In the genomic region with DNA sequence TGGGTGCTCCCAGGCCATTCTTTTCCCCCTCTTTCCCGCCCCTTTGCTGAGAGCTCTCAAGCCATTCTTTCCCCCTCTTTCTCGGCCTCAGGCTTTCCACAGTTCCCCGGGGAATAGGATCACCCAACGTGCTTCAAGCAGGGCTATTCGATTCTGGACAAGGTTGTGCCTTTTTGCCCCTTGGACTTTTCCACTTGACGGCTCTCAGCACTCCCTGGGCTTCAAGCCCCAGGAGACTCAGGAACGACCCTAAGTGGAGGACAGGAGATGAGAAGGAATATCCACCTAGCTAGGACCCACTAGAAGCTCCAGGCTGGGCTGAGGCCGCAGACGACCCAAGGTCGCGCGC, we compare ENCODE assay signal across 8 mouse cellular contexts. TPM values are rescaled to one million over a fixed set of nuclear protein-coding genes. Genes with fewer than 3 reads are reported as not detected.
DNase-seq lines count a peak whose midpoint lies in the region; ATAC-seq lines count a peak whose summit lies in the region.

No protein-coding gene starts in this region.

- peaks cover 72% of the 10 kb centered on the region for H3K36me3 ChIP-seq in erythroblast, embryonic 14.5 days (ENCODE audit: control insufficient read depth)
- H3K36me3 ChIP-seq in kidney, embryonic 16.5 days (ENCODE audit: insufficient read depth, low read length) = peaks cover 26% of the 10 kb centered on the region
- peaks cover 25% of the 10 kb centered on the region for H3K36me3 ChIP-seq in neural tube, embryonic 13.5 days

- no peak for ATAC-seq in erythroblast, adult 5-6 weeks (replicated peaks; ENCODE audit: low FRiP score, poor library complexity, severe bottlenecking)
- ATAC-seq in kidney, embryonic 16.5 days (ENCODE audit: low FRiP score, low TSS enrichment) = no peak
- no peak for ATAC-seq in neural tube, embryonic 13.5 days (ENCODE audit: low read depth)

- peak overlapping the region; percentile 94 for H3K27ac ChIP-seq in kidney, embryonic 16.5 days (ENCODE audit: low read length)
- H3K27ac ChIP-seq in neural tube, embryonic 13.5 days (replicated peaks) = peak overlapping the region; percentile 97

- peaks cover 79% of the 10 kb centered on the region for H3K4me1 ChIP-seq in erythroblast, embryonic 14.5 days (ENCODE audit: control insufficient read depth)
- peaks cover 23% of the 10 kb centered on the region for H3K4me1 ChIP-seq in kidney, embryonic 16.5 days (ENCODE audit: insufficient read depth, low read length)
- H3K4me1 ChIP-seq in neural tube, embryonic 13.5 days (replicated peaks) = peaks cover 50% of the 10 kb centered on the region

- peak; percentile 12 for DNase-seq in right cerebral cortex, postnatal 25 days
- no peak for DNase-seq in right cerebral cortex, postnatal 4 days
- DNase-seq in adrenal gland, adult 18-20 months (ENCODE audit: low spot score in 2 of 2) = no peak
- no peak for DNase-seq in ovary, postnatal 10 days (ENCODE audit: low spot score)

- H3K4me2 ChIP-seq in kidney, embryonic 16.5 days (replicated peaks; ENCODE audit: low read depth, low read length) = peak overlapping the region; percentile 58
- peak overlapping the region; percentile 96 for H3K4me2 ChIP-seq in neural tube, embryonic 13.5 days

- no peaks in the 10 kb centered on the region for H3K9me3 ChIP-seq in erythroblast, embryonic 14.5 days (ENCODE audit: control insufficient read depth, low read length)
- H3K9me3 ChIP-seq in kidney, embryonic 16.5 days (ENCODE audit: low read length) = no peaks in the 10 kb centered on the region
- H3K9me3 ChIP-seq in neural tube, embryonic 13.5 days = no peaks in the 10 kb centered on the region

- H3K9ac ChIP-seq in kidney, embryonic 16.5 days (replicated peaks; ENCODE audit: low read length) = peak overlapping the region; percentile 88
- peak overlapping the region; percentile 89 for H3K9ac ChIP-seq in neural tube, embryonic 13.5 days

- no peaks in the 10 kb centered on the region for H3K27me3 ChIP-seq in erythroblast, embryonic 14.5 days (ENCODE audit: control insufficient read depth)
- H3K27me3 ChIP-seq in kidney, embryonic 16.5 days (ENCODE audit: insufficient read depth, low read length) = no peaks in the 10 kb centered on the region
- no peaks in the 10 kb centered on the region for H3K27me3 ChIP-seq in neural tube, embryonic 13.5 days

- peak overlapping the region; percentile 85 for H3K4me3 ChIP-seq in erythroblast, embryonic 14.5 days (replicated peaks)
- peak overlapping the region; percentile 85 for H3K4me3 ChIP-seq in kidney, embryonic 16.5 days (ENCODE audit: low read length)
- H3K4me3 ChIP-seq in neural tube, embryonic 13.5 days = peak overlapping the region; percentile 77

- under 1% methylated on average over 12 of the region's 12 CpGs for WGBS in kidney, embryonic 16.5 days
- 2% methylated on average over 12 of the region's 12 CpGs for WGBS in neural tube, embryonic 13.5 days

RNA-seq across cellular contexts. Expression of gene Snrpd3, which starts 0.7 kb away (rescaled TPM):
- 2.6 and 3.9 TPM in 2 replicates for polyA plus RNA-seq in erythroblast, embryonic 14.5 days (2012)
- 13.4 and 19.6 TPM in 2 replicates for total RNA-seq in erythroblast, adult 5-6 weeks (2015; ENCODE audit: low replicate concordance)
- 17.9 and 18.8 TPM in 2 replicates for total RNA-seq in erythroblast, adult 5-6 weeks (2017; ENCODE audit: low replicate concordance)
- 156 and 186 TPM in 2 replicates for polyA plus RNA-seq in kidney, embryonic 16.5 days (2015; fragmentation: Nextera tagmentation; extraction: Ambion mirVana)
- polyA plus RNA-seq in neural tube, embryonic 13.5 days (2015; fragmentation: Nextera tagmentation; extraction: Ambion mirVana) = 145 and 151 TPM in 2 replicates
- total RNA-seq in adrenal gland, adult 18-20 months (2021) = 10 to 100 TPM; 86.1 to 87.1 TPM

RNA-seq across cellular contexts. Expression of gene Gucd1, which starts 1.1 kb away (rescaled TPM):
- 14.0 and 14.8 TPM in 2 replicates for polyA plus RNA-seq in erythroblast, embryonic 14.5 days (2012)
- 94.3 and 113 TPM in 2 replicates for total RNA-seq in erythroblast, adult 5-6 weeks (2015; ENCODE audit: low replicate concordance)
- total RNA-seq in erythroblast, adult 5-6 weeks (2017; ENCODE audit: low replicate concordance) = 180 and 191 TPM in 2 replicates
- 53.4 and 54.0 TPM in 2 replicates for polyA plus RNA-seq in kidney, embryonic 16.5 days (2015; fragmentation: Nextera tagmentation; extraction: Ambion mirVana)
- polyA plus RNA-seq in neural tube, embryonic 13.5 days (2015; fragmentation: Nextera tagmentation; extraction: Ambion mirVana) = 18.8 and 19.6 TPM in 2 replicates
- total RNA-seq in adrenal gland, adult 18-20 months (2021) = 10 to 100 TPM; 28.7 to 39.0 TPM

RNA-seq across cellular contexts. Expression of gene Lrrc75b, which starts 43.4 kb away (rescaled TPM):
- not detected in 2 replicates for polyA plus RNA-seq in erythroblast, embryonic 14.5 days (2012)
- not detected in 2 replicates for total RNA-seq in erythroblast, adult 5-6 weeks (2015; ENCODE audit: low replicate concordance)
- not detected in 2 replicates for total RNA-seq in erythroblast, adult 5-6 weeks (2017; ENCODE audit: low replicate concordance)
- 3.3 and 3.8 TPM in 2 replicates for polyA plus RNA-seq in kidney, embryonic 16.5 days (2015; fragmentation: Nextera tagmentation; extraction: Ambion mirVana)
- 22.2 and 24.0 TPM in 2 replicates for polyA plus RNA-seq in neural tube, embryonic 13.5 days (2015; fragmentation: Nextera tagmentation; extraction: Ambion mirVana)
- total RNA-seq in adrenal gland, adult 18-20 months (2021) = under 1 TPM; 0.32 to 0.40 TPM

RNA-seq across cellular contexts. Expression of gene Ggt1, which starts 44.7 kb away (rescaled TPM):
- polyA plus RNA-seq in erythroblast, embryonic 14.5 days (2012) = 0.19 TPM in 1 of 2 replicates, not detected in the other
- 1.3 and 3.6 TPM in 2 replicates for total RNA-seq in erythroblast, adult 5-6 weeks (2015; ENCODE audit: low replicate concordance)
- total RNA-seq in erythroblast, adult 5-6 weeks (2017; ENCODE audit: low replicate concordance) = not detected in 2 replicates
- 244 and 292 TPM in 2 replicates for polyA plus RNA-seq in kidney, embryonic 16.5 days (2015; fragmentation: Nextera tagmentation; extraction: Ambion mirVana)
- polyA plus RNA-seq in neural tube, embryonic 13.5 days (2015; fragmentation: Nextera tagmentation; extraction: Ambion mirVana) = 0.40 and 1.6 TPM in 2 replicates
- total RNA-seq in adrenal gland, adult 18-20 months (2021) = 1 to 10 TPM in 1 of 2 experiments, not detected in 1; 1.2 TPM

Comparison
In these comparisons a context has a peak if more than half of its experiments do, and no peak if none do; other contexts are left out.
1. RNA of gene Snrpd3, which starts 0.7 kb away (polyA plus RNA-seq): 156 to 186 TPM in kidney, embryonic 16.5 days and 145 to 151 TPM in neural tube, embryonic 13.5 days; 2.6 to 3.9 TPM in erythroblast, embryonic 14.5 days; every median in the first group is over 10 times any median in the second.
2. Peak in every context shown above with its lines, with median percentiles within 50 percentile points of each other: H3K4me3 ChIP-seq.